Mouse (Mus musculus) cerebellum, postnatal 36 days (tissue): ENCODE data around the gene Gm12184.
"Not testable (repeated sequence)": the region's sequence is repeated elsewhere in the genome, so short reads cannot be mapped to it uniquely, and the experiment has no call there.

Experiments
- DNase-seq, 2 experiments: peaks; one replicate each; pipeline ENCODE4 v3.0.0; 2021 to 2022; ENCODE audit warnings: mixed read lengths in 2 of 2

Gm12184 gene

GRCm38 (mm10) chr11:48825979-48826751 is at the start of gene Gm12184, which contains the start of gene Trim7:
Gm12184 (minus strand) TSS chr11:48826655.
Trim7 (plus strand) TSS chr11:48826140.
- DNase-seq, result peak in 1 of 2 experiments; percentile 39

GRCm38 (mm10) chr11:48875343-48875837 is 48.9 kb upstream of the Gm12184 start:
- not testable (repeated sequence) for DNase-seq

- DNase-seq, result peak; percentile 31 to 48
Measured at GRCm38 (mm10) chr11:48874465-48874864, 48.0 kb upstream of the Gm12184 start.

- DNase-seq, result no peak
Measured at GRCm38 (mm10) chr11:48873591-48874290, 47.3 kb upstream of the Gm12184 start.

- no peak for DNase-seq
Measured at GRCm38 (mm10) chr11:48872695-48873300, 46.3 kb upstream of the Gm12184 start.

- peak in 1 of 2 experiments; percentile 24 for DNase-seq
Measured at GRCm38 (mm10) chr11:48871817-48872541, 45.5 kb upstream of the Gm12184 start.

GRCm38 (mm10) chr11:48871201-48871772 is 44.8 kb upstream of the Gm12184 start, which contains the start of gene Irgm1:
Irgm1 (minus strand) TSS chr11:48871683.
- peak; percentile 31 to 33 for DNase-seq

GRCm38 (mm10) chr11:48870781-48871180 is 44.3 kb upstream of the Gm12184 start:
- DNase-seq, result no peak

GRCm38 (mm10) chr11:48869380-48870110 is 43.1 kb upstream of the Gm12184 start:
- DNase-seq, result no peak

- no peak for DNase-seq
Measured at GRCm38 (mm10) chr11:48866481-48866880, 40.0 kb upstream of the Gm12184 start.

GRCm38 (mm10) chr11:48863808-48864207 is 37.4 kb upstream of the Gm12184 start:
- no peak for DNase-seq

- no peak for DNase-seq
Measured at GRCm38 (mm10) chr11:48862784-48863319, 36.4 kb upstream of the Gm12184 start.

- peak in 1 of 2 experiments; percentile 71 for DNase-seq
Measured at GRCm38 (mm10) chr11:48859014-48859413, 32.6 kb upstream of the Gm12184 start.

GRCm38 (mm10) chr11:48853474-48854180 is 27.2 kb upstream of the Gm12184 start:
- DNase-seq, result peak; percentile 88 to 97

- no peak for DNase-seq
Measured at GRCm38 (mm10) chr11:48852624-48853473, 26.4 kb upstream of the Gm12184 start.

- no peak for DNase-seq
Measured at GRCm38 (mm10) chr11:48852190-48852589, 25.7 kb upstream of the Gm12184 start.

GRCm38 (mm10) chr11:48851270-48851995 is 25.0 kb upstream of the Gm12184 start:
- no peak for DNase-seq

GRCm38 (mm10) chr11:48850240-48850639 is 23.8 kb upstream of the Gm12184 start:
- DNase-seq, result no peak

- DNase-seq, result no peak
Measured at GRCm38 (mm10) chr11:48846881-48847280, 20.4 kb upstream of the Gm12184 start.
